Mouse (Mus musculus) adrenal gland, adult (tissue): Measurements from ENCODE around the gene Msantd4.
"Not testable (repeated sequence)": the region's sequence is repeated elsewhere in the genome, so short reads cannot be mapped to it uniquely, and the experiment has no call there.

Source experiments
- DNase-seq, 2 experiments: peaks; one replicate each; pipeline ENCODE4 v3.0.0; 2022 to 2023; ENCODE audit warnings: low spot score in 1 of 2; ENCODE audit not compliant: inconsistent age in 2 of 2

Gene Msantd4

DNA sequence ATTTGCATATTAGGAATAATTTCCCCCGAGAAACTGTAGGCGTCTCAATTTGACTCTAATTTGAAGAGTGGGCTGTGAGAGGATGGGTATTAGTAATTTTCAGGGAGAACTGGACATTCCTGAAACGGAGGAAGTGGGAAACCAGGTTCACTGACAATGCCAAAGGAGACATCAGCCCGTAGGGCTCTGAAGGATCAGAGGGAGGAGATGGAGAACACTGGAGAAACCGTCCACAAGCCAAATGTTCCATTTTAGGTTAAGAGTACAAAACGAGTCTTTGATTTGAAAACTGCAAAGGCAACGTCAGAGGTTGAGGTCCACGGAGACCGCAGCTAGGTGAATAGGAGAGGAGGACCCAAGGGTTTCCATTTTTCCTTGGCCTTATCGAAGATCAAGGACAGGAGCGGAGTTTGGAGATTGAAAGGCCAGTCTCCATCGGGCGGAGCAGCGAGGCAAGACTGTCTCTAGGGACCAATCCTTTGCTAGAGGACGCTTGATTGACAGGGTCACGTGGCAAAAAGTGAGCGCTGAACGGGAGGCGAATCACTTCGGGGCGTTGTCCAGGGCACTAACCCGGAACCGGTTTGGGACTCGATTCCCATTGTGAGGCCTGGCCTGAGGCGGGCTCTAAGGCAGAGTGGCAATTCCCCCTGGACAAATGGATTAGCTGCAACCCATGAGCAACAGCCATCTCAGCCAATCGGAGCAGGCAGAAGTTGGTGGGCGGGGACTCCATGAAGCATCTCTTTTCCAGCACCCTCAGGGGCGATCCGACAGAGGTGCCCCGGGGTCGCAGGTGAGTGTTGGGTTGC lies at the start of gene Msantd4:
Msantd4 (plus strand) TSS at position 735 of the 812 bp plus-strand sequence.
- DNase-seq: peak; percentile 99

DNA sequence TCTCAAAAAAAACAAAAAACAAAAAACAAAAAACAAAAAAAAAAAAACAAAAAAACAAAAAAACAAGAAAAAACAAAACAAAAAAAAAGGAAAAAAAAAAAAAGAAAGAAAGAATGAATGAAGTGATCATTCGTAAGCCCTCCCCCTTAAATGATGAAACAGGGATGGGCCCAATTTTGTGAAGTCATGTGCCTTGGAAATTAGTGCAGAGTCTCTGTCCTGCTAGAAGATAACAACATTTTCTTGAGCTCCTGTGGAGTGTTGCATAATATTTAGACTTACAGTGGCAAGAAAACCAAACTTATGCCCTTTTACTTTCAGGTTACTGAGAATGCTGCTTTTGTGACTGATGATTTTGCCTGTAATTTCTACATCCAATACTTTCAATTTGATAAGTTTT lies 23.2 kb upstream of the Msantd4 start:
- DNase-seq: no peak

DNA sequence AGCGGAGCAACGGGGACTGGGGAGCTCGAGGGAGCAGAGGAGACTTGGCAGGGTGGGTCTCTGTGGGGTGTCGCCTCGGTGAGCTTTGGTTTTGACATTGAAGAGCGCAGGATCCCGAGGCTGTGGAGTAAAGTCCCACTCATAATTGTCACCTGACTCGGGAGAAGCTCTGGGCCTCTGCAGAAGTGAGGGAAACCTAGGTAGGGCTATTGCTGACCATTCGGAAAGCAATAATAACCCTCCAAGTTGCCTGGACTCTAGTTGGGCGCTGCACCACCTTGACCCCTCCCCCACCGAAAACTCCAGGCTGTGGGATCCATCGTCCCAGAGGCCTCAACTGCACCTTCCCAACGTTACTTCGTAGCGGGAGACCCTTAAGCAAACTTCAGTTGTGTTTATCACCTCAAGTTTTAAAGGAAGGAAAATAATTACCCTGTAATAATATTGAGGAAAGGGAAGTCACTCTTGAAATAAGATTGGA lies 318 bp downstream of the Msantd4 start:
- no peak for DNase-seq

DNA sequence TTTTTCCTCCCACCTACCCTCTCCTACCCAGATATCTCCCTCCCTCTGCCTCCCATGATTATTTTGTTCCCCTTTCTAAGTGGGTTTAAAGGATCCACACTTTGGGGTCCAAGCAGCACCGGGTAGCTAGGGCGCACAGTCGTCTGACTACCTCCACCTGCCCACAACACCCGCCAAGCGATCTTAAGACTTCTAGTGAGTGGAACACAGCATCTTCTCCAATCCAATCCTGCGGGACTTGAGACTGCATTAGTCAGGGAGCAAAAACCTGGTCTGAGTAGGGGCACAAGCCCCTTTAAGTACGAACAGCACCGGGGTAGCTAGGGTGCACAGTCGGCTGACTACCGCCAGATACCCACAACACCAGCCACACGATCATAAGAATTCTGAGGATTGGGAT lies 24.4 kb downstream of the Msantd4 start:
- not testable (repeated sequence) for DNase-seq
